Comparison of ENCODE assay signal across 21 mouse cellular contexts in the genomic region with DNA sequence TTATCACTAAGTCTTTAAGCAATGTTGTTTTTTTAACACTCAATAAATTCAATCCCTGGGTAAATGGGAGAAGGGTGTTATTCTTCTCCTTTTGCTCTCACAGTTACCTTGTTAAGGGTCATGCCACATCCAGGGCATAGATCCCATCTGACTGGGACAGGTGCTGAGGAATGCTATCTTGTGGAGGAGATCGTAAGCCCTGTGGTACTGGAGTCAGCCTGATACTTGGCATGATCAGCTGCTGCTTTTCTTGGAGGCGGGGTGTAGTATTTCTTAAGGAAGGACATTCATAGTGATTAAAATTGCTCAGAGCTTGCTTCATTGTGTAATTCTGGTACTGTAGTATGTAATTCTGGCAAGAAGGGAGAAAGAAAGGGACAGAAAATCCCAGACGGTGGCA. TPM values are rescaled to one million over a fixed set of nuclear protein-coding genes. Genes with fewer than 3 reads are reported as not detected.
DNase-seq lines count a peak whose midpoint lies in the region; TF ChIP-seq lines count a peak whose summit lies in the region.
"Had no signal": no experiment of that assay in that cellular context is flagged by ENCODE, and none has a peak within 500 bp of the region (broad histone marks: within the 10 kb centered on the region; RNA-seq: fewer than 3 reads in every experiment).

No protein-coding gene starts in this region.

- no peak overlapping the region for H3K4me3 ChIP-seq in gastrocnemius, adult 2 months
- H3K4me3 ChIP-seq: embryonic facial prominence, embryonic 10.5 days; embryonic facial prominence, embryonic 12.5 days; forebrain, embryonic 13.5 days; forebrain, embryonic 15.5 days had no signal

- intact Hi-C loops in gastrocnemius, adult 2 months (cut with DNase I) = no loop called here
- intact Hi-C loops in gastrocnemius, postnatal 14 days (cut with DNase I; ENCODE audit: low total_unique reads) = no loop called here

- H3K27ac ChIP-seq in gastrocnemius, adult 2 months = peak overlapping the region; percentile 78
- H3K27ac ChIP-seq: embryonic facial prominence, embryonic 10.5 days; embryonic facial prominence, embryonic 12.5 days; forebrain, embryonic 13.5 days; forebrain, embryonic 15.5 days had no signal

- DNase-seq in gastrocnemius, adult 2 months = peak; percentile 57
- DNase-seq in gastrocnemius, postnatal 4 days (ENCODE audit: low spot score in 2 of 2) = no peak
- peak; percentile 9 for DNase-seq in gastrocnemius, postnatal 14 days
- peak; percentile 28 for DNase-seq in gastrocnemius, postnatal 25 days
- peak; percentile 77 for DNase-seq in skeletal muscle tissue, adult 2 months (ENCODE audit: low read depth, low spot score)
- DNase-seq in kidney, adult 18-20 months = no peak
- DNase-seq in urinary bladder, postnatal 14 days (ENCODE audit: low spot score) = no peak
- DNase-seq: adrenal gland, adult 8-10 months; adrenal gland, postnatal 14 days; adrenal gland, postnatal 36 days; cerebellum, adult 11-12 months; cerebellum, adult 2 months; cerebellum, adult 9-10 months; cerebellum, postnatal 10 days; cerebellum, postnatal 25 days had no signal

- no peak for TF ChIP-seq CTCF in gastrocnemius, adult 2 months (IDR thresholded peaks at IDR 0.05)

RNA-seq across cellular contexts. Expression of gene Myl1, which starts 12.2 kb away (rescaled TPM):
- total RNA-seq in gastrocnemius, adult 2 months (2021) = over 10,000 TPM; 14,696 to 24,668 TPM
- over 10,000 TPM; 17,678 to 18,583 TPM for total RNA-seq in gastrocnemius, postnatal 4 days (2021)
- total RNA-seq in gastrocnemius, postnatal 14 days (2021) = over 10,000 TPM; 30,782 to 31,244 TPM
- over 10,000 TPM; 28,881 to 29,446 TPM for total RNA-seq in gastrocnemius, postnatal 25 days (2021)
- total RNA-seq: ES-E14, MEL had no signal

Comparison
In these comparisons a context has a peak if more than half of its experiments do, and no peak if none do; other contexts are left out.
1. DNase-seq: peak in gastrocnemius, adult 2 months (single experiment), gastrocnemius, postnatal 14 days (single experiment), gastrocnemius, postnatal 25 days (single experiment) and skeletal muscle tissue, adult 2 months (single experiment); none in gastrocnemius, postnatal 4 days (0 of 2), kidney, adult 18-20 months (single experiment) and urinary bladder, postnatal 14 days (single experiment).